Mouse (Mus musculus): Measurements from ENCODE around the gene Krt18. TPM values are rescaled to one million over a fixed set of nuclear protein-coding genes. Genes with fewer than 3 reads are reported as not detected.

The Krt18 gene
- under 1 TPM; 0.18 to 0.29 TPM for total RNA-seq (2021)
- long read RNA-seq, experiment 1, partial matches to known transcripts: 0 of 1 reads
- long read RNA-seq, experiment 1, other reads (novel, unspliced or antisense): 0 of 1 reads
- long read RNA-seq, experiment 2: 0 reads

DNA sequence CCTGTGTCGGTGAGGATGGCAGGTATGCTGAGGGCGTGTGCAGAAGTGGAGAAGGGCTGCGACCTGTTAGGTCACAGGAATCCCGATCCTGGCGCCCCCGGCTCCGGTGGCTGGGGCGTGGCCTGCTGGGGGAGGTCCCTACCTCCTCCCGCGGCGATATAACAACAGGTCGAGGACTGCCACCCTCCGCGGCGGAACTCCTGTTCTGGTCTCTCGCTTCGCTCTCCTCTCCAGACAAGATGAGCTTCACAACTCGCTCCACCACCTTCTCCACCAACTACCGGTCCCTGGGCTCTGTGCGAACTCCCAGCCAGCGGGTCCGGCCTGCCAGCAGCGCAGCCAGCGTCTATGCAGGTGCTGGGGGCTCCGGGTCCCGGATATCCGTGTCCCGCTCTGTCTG is at the start of gene Krt18:
TSS of gene Krt18 (plus strand) at position 141 of the 400 bp plus-strand sequence.
- DNase-seq: no peak

DNA sequence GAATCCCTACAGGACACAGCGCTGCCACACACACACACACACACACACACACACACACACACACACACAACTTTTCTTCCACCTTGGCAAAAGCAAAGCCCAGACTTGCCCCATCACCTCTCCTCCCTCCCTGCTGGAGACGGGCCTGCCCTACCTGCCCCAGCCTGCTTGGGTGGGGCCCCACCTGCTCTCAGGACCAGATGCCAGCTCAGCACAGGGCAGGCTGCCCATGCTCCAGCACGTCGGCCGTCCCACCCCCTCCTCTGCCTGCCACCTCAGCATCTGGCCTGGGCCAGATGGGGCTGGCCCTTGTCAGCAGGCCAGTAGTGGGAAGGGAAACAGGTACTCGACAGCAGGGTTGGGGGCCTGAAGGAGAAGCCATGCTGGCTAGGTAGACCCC is 47.1 kb upstream of the Krt18 start:
- peak; percentile 41 for DNase-seq

DNA sequence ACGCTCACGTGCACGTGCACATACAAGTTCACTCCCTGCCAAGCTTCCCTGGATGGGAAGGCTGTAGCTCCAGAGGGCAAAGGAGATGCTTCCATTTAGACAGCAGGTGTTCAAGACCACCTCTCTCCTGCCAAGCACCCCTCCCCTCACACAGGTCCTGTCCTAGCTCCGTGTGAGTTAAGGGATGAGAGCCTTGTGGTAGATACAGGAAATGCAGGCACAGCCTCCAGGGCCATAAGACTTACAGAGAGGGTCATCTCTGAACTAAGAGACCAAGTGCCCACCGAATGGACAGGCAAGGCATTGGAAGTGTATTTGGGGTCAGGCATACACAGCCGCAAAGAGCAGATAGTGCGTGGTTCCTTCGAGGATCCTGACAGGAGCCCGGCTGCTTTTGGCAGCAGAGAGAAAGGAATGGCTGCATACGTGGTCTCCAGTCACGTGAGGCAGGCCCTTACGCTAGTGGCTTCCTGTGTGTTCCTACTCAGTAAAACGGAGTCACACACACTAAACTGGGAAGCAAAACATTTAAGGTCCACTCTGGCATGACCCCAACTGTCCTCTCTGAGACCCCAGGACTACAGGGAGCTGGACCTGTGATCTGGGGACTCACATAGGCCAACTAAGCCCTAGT is 44.5 kb upstream of the Krt18 start:
- DNase-seq: no peak

DNA sequence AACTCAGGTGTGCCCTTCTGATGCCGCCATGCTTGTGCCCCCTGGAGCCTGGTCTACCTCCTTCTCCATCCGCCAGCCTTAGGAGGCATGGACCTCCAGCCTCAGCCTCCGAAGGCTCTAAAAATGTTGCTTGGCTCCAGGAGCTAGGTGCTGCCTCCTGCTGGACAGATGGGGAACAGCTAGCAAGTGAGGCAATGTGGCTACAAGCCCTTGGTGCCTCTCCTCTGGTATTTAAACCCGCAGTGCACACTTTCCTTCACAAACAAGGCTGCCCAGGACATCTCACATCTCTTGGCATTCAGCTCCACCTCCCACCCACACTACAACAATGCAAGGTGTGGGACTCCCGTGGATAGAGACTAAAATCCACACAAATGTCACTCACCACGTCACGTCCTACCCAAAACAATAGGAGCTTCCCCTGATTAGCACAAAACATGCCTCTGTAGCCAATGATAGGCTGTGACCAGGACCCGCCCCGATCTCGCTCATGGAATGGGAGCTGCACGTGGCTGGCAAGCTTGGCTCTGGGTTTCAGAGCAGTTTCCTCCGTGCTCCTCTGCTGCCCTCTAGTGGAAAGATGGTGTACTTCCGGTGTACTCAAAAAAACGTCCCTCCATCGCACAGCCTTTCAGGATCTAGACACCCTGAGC is 43.9 kb upstream of the Krt18 start:
- DNase-seq: peak; percentile 86

DNA sequence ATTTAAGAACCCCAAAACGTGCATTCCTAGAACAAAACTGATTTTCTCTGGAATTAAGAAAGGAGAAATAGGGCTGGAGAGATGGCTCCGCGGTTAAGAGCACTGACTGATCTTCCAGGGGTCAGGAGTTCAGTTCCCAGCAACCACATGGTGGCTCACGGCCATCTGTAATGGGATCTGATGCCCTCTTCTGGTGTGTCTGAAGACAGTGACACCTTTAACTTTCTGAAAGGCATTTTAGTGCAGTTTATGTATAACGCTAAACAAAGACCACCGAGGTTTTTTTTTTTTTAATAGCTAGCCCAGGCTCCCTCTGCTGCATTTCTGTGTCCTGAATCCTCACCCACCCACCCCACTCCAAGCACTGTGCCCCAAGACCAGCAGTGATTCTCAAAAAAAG is 43.2 kb upstream of the Krt18 start:
- DNase-seq: no peak

DNA sequence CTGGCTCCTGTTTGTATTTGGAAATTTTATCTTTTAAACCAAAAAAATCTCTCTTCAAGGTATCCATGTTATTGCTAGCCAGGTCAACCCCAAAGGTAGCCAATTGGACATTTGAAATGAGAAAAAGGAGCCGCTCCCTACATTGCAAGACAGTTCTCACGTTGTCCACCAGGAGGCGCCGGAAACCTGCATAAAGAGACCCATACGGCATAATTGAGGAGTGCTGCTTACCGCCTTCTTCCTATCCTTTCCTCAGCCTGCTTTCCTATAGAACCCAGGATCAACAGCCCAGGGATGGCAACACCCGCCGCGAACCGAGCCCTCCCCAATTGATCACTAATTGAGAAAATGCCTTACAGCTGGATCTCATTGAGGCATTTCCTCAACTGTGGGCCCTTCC is 39.9 kb upstream of the Krt18 start:
- peak; percentile 50 for DNase-seq

DNA sequence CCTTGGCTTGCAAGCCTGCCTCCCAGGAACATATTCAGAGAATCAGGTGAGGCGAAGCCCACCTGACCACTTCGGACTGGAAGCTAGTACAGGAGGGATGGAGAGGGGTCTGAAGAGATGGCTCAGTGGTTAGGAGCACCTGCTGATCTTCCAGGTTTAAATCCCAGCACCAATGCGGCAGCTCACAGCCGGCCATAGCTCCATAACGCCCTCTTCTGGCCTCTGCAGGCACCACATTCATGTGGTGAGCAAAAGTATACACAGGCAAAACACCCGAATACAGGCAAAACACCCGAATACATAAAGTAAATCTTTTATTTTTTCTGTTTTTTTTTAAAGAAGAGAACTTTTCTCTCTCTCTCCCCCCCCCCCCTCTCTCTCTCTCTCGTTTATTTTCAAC is 39.3 kb upstream of the Krt18 start:
- no peak for DNase-seq

DNA sequence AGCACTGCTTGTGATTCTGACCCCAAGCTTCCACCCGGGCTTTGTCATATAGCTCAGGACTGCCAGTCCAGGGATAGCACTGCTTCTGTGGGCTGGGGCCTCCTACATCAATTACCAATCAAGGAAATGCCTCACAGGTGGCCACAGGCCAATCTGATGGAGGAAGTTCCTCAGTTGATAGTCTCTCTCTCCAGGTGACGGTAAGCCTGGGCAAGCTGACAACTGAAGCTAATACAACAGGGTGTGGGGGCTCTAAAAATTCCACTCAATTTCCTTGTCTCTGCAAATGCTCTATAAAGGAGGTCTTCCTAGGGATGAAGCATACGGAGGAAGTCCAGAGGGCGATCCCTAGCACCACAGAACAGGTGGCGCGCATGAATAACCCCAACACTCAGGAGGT is 37.0 kb upstream of the Krt18 start:
- no peak for DNase-seq

DNA sequence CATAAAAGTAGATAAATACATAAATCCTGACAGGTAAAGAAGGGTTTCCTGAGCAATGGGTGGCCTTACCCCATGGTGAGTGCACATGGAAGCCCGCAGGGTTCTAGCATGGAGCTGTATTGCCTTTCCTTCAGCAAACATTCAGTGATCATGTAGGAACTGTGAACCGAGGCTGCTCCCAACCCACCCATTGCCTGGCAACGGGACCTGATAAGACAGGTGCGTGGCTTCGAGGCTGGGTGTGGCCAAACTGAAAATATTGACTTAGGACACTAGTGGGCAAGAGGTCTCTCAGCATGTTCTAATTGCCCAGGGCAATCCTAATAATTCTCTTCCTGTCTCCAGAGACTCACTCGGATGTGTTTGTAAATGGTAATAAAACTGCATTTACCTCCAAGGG is 33.6 kb upstream of the Krt18 start:
- DNase-seq: no peak

DNA sequence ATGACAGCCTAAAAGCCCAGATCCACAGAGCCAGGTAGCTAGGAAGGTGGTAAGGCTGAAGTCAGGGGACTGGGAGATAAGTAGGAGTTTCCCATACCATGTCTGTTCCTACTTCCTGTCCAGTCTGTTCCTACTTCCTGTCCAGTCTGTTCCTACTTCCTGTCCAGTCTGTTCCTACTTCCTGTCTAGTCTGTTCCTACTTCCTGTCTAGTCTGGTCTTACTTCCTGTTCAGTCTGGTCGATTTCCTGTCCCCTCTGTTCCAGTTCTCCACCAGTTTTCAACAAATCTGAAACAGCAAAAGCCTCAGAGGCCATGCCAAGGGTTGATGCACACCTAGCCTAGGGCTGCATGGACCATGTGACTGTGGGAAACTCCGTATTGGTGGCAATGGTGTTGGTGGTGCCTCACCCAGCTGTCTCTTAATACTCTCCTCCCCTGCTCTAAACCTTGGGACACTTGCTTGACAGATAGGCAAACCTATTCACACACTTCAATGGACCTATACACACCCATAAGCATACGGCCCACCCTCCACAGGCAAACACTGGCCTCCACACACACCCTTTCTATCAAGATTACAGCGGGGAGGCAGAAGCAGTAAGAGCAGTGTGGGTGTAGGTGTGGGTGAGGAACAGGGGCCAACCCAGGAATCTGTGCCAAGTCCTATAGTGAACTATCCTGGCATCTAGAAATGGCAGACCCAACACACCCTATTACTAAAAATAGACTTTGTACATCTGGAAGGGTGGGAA is 32.3 kb upstream of the Krt18 start:
- DNase-seq: no peak

DNA sequence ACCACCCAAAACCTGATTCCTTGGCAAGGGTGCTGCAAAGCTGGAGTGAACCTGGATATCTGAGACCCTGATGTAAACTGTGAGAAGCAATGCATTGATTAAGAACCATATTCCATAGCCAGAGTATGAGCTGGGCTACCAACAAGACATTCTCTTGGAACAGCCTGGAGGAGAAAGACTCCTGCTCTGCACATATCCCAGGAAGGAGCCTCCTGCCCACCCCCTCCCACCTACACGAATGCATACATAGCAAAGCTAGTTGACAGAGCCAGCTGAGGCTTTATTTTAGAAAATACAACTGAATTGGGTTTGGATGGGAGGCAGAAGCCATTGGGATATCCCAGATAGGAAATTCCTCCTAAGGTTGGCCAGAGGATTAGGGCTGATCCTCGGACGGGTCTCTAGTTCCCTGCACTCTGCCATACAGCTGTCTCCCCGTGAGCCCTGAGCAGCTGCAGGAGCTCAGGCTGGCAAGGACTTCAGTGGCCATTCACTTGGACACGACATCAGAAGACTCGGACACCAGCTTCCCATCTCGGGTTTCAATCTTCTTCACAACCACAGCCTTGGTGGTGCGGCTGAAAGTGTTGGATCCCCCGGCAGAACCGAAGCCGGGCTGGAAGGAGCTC is 31.4 kb upstream of the Krt18 start:
- peak; percentile 27 for DNase-seq

DNA sequence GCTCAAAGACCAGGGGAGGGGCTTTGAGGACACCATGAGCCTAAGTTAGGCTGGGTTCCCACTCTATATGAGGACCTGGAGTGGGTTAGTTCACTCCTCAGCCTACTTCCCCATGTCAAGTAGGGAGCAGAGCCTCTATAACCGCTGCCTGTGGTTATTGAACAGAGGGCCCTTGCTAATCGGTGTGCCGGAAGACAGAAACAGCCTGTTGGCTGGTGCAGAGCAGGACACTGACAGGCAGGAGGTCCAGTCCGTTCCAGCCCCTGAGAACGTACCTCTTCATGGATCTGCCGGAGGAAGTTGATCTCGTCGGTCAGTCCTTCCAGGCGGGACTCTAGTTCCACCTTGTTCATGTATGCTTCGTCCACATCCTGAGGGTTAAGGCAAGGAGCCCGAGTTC is 28.8 kb upstream of the Krt18 start:
- no peak for DNase-seq

DNA sequence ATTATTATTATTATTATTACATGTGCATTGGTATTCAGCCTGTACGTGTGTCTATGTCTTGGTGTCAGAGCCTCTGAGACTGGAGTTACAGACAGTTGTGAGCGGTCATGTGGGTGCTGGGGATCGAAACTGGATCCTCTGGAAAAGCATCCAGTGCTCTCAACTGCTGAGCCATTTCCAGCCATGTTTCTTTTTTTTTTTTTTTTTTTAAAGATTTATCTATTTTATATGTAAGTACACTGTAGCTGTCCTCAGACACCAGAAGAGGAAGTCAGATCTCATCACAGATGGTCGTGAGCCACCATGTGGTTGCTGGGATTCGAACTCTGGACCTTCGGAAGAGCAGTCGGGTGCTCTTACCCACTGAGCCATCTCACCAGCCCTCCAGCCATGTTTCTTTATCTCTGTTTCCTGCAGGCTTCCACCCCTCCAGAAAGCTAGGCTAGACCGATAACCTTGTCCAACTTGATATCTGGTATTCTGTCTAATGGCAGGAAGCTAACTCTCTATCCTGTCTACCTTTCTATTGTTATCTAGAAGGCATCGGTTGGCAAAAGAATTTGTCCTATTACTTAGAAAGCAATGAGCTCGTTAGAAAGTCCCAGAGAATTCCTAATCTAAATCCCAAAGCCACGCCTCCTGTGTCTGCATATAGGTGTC is 28.2 kb upstream of the Krt18 start:
- DNase-seq: no peak

DNA sequence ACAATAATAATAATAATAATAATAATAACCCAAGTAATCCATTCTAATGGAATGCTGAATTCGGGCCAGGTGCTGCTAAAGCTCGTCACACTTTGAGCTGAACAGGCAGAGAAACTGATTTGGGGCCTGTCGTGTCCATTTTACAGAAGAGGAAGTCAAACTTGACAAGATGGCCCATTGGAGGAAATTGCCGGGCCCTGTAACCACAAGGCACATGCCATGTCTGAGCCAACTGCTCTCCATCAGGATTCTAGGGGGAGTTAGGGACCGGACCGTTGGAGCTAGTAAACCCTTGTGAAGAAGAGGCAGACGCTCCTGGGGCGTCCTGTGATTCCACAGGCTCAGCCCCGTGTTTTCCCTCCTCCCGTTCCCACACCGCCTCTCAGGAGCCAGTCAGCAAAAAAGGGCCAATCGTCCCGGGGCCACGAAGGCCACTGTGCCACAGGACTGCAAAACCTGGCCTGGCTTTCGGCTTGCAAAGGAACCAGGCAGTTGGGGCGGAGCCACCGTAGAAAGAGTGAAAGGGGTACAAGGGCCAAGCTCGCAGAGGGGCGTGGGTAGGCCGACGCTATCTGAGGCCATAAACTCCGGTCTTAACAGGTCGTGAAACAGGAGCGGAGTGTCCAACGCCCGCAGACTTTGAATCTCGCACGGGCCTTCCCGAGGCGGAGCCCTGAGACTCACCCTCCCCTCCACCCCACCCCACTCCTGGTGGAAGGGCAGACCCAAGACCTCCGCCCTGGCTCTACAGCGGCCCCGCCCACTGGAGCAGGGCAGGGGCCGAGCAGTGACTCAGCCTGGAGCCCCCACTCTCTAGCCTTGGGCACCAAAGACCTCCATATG is 25.1 kb upstream of the Krt18 start:
- peak; percentile 40 for DNase-seq

DNA sequence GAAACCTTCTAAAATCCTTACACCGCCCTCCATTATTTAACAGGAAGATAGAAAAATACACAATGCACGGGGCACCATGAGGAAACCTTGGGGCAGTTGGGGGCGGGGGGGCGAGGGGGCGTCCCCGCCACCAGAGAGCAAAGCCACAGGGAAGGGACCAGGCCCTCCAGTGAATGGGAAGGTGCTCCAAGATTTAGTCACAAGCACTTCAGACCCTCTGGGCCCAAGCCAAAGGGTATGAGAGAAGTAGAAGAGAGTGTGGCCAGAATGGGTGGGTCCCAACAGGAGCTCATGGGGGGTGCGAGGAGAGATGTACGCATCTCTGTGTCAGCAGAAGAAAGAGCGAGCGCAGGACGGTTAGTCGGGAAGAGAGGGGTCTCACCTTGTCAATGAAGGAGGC is 24.5 kb upstream of the Krt18 start:
- DNase-seq: no peak

DNA sequence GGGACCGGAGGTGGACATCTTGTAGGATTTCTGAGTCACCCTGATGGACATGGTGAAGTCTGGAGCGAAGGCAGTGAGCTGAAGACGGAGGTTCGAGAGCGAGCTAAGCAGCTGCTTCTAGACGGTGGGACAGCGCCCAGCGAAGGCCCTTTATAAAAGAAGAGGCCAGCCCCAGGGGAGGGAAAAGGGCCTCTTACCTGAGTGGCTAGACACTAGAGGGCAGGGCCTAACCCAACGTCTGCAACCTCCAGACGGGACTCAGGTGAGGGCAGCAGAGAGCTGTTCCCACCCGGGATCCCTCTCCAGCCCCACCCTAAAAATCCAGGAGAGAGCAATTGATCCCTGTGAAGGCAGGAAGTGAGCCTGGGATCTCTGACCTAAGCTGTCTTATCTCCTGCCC is 23.8 kb upstream of the Krt18 start, which contains the start of gene Krt8:
TSS of gene Krt8 (minus strand) at position 294 of the 400 bp plus-strand sequence.
- no peak for DNase-seq

DNA sequence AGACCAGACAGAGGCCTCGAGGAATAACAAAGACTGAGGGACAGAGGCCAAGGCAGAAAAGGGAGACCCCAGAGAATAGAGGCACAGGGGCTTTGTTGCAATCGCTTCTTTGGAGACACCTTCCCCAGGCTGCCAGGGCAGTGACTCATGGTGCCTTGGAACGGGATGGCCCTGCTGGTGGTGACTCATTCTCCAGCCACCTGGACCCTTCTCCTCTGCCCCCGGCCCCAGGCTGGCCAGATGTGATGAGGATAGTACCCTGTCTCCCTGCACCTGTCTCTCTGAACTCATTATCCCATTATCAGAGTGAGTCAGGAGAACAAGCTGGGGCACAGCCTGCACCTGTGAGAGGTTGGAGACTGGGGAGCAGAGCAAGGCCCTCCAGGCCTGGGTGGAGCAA is 22.7 kb upstream of the Krt18 start:
- no peak for DNase-seq

DNA sequence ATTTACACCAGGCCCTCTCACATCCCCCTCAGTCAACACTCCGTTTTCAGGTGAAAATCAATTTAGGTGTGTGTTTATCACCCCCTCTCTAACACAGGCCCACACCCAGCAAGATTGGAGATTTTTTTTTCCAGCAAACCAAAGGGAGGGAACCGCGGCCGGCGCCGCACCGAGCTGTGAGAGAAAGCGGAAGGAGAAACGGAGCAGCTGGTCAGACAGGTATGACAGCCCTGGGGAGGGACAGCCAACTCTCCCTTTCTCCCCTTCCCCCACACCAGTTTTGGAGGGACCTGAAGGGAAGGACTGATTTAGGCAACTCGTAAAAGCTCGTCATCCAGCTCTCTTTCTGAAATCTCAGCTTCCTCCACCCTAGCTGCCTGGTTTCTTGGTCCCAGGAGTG is 21.7 kb upstream of the Krt18 start:
- no peak for DNase-seq

DNA sequence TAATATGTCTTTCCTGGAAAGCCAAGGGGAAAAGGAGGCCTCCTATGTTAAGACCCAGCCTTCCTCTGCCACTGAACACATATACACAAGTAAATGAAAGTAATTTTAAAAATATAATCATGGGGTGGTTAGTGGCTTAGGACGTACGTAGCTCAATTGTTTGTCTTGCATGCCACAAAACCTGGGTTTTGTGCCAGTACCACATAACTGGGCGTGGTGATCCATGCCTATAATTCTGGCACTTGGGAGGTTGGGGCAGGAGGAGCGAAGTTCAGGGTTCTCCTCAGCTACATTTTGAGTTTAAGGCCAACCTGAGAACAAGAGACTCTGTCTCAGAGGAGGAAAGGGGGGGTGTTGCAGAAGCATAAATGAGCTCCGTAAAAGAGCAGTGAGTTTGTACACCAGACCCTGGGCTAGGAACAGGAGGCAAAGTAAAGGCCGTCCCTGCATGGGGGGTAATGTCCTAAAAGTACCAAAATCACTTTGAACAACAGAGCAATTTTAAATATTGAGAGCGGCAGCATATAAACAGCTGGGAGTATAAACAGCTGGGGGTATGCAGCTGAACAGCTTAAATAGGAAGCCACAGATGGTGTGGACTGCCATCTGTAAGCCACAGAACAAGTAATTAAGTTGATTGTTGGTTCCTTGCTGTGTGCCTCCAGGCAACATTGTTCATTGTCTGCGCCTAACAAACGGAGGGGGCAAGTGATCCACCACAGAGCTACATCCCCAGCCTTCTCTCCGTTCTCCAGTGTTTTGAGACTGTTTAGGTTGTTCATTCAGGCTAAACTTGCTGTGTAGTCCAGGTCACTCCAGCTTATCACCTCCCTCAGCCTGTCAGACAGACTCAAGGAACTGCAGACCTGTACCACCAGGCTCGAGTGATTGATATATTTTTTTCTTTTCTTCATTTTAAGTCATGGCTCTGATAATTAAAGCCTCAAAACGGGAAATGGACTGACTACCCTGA is 20.6 kb upstream of the Krt18 start:
- no peak for DNase-seq
